Mouse (Mus musculus) MEL (cell line): ENCODE data around the gene Pygb. TPM values are rescaled to one million over a fixed set of nuclear protein-coding genes. Genes with fewer than 3 reads are reported as not detected.

ENCODE experiments used
- DNase-seq: peaks from one replicate; pipeline ENCODE4 v3.0.0; 2011; ENCODE audit warnings: low read depth, low spot score
- H3K27ac ChIP-seq: 2 replicates; pipeline ENCODE4 v1.5.1; 2012; ENCODE audit warnings: low read depth, mild to moderate bottlenecking, control low read depth, low read length, moderate library complexity; ENCODE audit not compliant: control insufficient read depth
- H3K27me3 ChIP-seq, 2 experiments: fragments of 150-350 bp in 1 of 2; sonication (generic) in 1 of 2; 2 replicates each; pipeline ENCODE4 v1.6.1; 2012; ENCODE audit warnings: low read length in 2 of 2, mild to moderate bottlenecking in 2 of 2, improper control_type of control experiment in 1 of 2, moderate library complexity in 1 of 2; ENCODE audit not compliant: insufficient read depth in 2 of 2, control insufficient read depth in 1 of 2
- H3K36me3 ChIP-seq, 2 experiments: 2 replicates each; pipeline ENCODE4 v1.6.1; 2012 to 2014; ENCODE audit warnings: low read length in 2 of 2, improper control_type of control experiment in 1 of 2, inconsistent platforms in 1 of 2, mild to moderate bottlenecking in 1 of 2; ENCODE audit not compliant: insufficient read depth in 2 of 2, control insufficient read depth in 1 of 2
- H3K4me1 ChIP-seq, 2 experiments: fragments of 150-350 bp in 1 of 2; sonication (generic) in 1 of 2; 2 replicates each; pipeline ENCODE4 v1.6.1; 2012; ENCODE audit warnings: low read length in 2 of 2, improper control_type of control experiment in 1 of 2, mild to moderate bottlenecking in 1 of 2; ENCODE audit not compliant: insufficient read depth in 2 of 2, control insufficient read depth in 1 of 2
- H3K4me3 ChIP-seq, 2 experiments: fragments of 150-350 bp in 1 of 2; sonication (generic) in 1 of 2; 2 replicates each; pipeline ENCODE4 v1.5.1; 2012; ENCODE audit warnings: low read depth in 2 of 2, low read length in 2 of 2, mild to moderate bottlenecking in 2 of 2, moderate library complexity in 2 of 2, control low read depth in 1 of 2, improper control_type of control experiment in 1 of 2; ENCODE audit not compliant: control insufficient read depth in 1 of 2, insufficient read depth in 1 of 2
- H3K79me2 ChIP-seq: 2 replicates; pipeline ENCODE4 v1.6.1; 2012; ENCODE audit warnings: mild to moderate bottlenecking, low read length, moderate library complexity; ENCODE audit not compliant: control insufficient read depth, poor library complexity, insufficient read depth
- H3K9ac ChIP-seq: 2 replicates; pipeline ENCODE4 v1.6.1; 2012; ENCODE audit warnings: low read depth, mild to moderate bottlenecking, control low read depth, low read length, moderate library complexity; ENCODE audit not compliant: control insufficient read depth, poor library complexity, severe bottlenecking
- H3K9me3 ChIP-seq: fragments of 150-350 bp; sonication (generic); replicated peaks from 2 replicates; pipeline ENCODE4 v1.6.1; 2012; ENCODE audit warnings: mild to moderate bottlenecking, low read length, improper control_type of control experiment, moderate library complexity; ENCODE audit not compliant: insufficient read depth
- CHD1 ChIP-seq: IDR thresholded peaks from 2 replicates; pipeline ENCODE4 v1.6.1; 2012; ENCODE audit warnings: low read depth, mild to moderate bottlenecking, inconsistent platforms, low read length, improper control_type of control experiment
- CHD2 ChIP-seq: IDR thresholded peaks from 2 replicates; pipeline ENCODE4 v1.6.1; 2011; ENCODE audit warnings: low read length, improper control_type of control experiment
- EP300 ChIP-seq, 2 experiments: IDR thresholded peaks; 2 replicates each; pipeline ENCODE4 v1.6.1; 2011; ENCODE audit warnings: improper control_type of control experiment in 2 of 2, low read length in 2 of 2, low read depth in 1 of 2, mild to moderate bottlenecking in 1 of 2
- ETS1 ChIP-seq: IDR thresholded peaks from 2 replicates; pipeline ENCODE4 v1.6.1; 2012; ENCODE audit warnings: low read depth, mild to moderate bottlenecking, inconsistent platforms, low read length, improper control_type of control experiment, moderate library complexity
- GABPA ChIP-seq: IDR thresholded peaks from 2 replicates; pipeline ENCODE4 v1.6.1; 2012; ENCODE audit warnings: low read depth, mild to moderate bottlenecking, inconsistent platforms, low read length, improper control_type of control experiment, moderate library complexity
- KAT2A ChIP-seq: conservative IDR thresholded peaks from 2 replicates; pipeline ENCODE4 v1.6.1; 2012; ENCODE audit warnings: low read depth, low read length, improper control_type of control experiment, inconsistent platforms
- MAFK ChIP-seq: IDR thresholded peaks from 2 replicates; pipeline ENCODE4 v1.6.1; 2011; ENCODE audit warnings: low read depth, mild to moderate bottlenecking, low read length, improper control_type of control experiment, borderline replicate concordance
- MAX ChIP-seq: IDR thresholded peaks from 2 replicates; pipeline ENCODE4 v1.6.1; 2011; ENCODE audit warnings: low read length, improper control_type of control experiment
- MEF2A ChIP-seq: IDR thresholded peaks from 2 replicates; pipeline ENCODE4 v1.6.1; 2014; ENCODE audit warnings: low read depth, mild to moderate bottlenecking, inconsistent platforms, low read length, improper control_type of control experiment; ENCODE audit not compliant: poor library complexity, insufficient replicate concordance, severe bottlenecking; ENCODE audit errors: extremely low read depth
- MXI1 ChIP-seq: IDR thresholded peaks from 2 replicates; pipeline ENCODE4 v1.6.1; 2011; ENCODE audit warnings: mild to moderate bottlenecking, low read depth, low read length, improper control_type of control experiment
- MYB ChIP-seq: IDR thresholded peaks from 2 replicates; pipeline ENCODE4 v1.6.1; 2011; ENCODE audit warnings: mild to moderate bottlenecking, low read depth, low read length, improper control_type of control experiment
- MYC ChIP-seq: IDR thresholded peaks from 2 replicates; pipeline ENCODE4 v1.6.1; 2011; ENCODE audit warnings: low read depth, mild to moderate bottlenecking, low read length, improper control_type of control experiment, moderate library complexity
- NRF1 ChIP-seq: IDR thresholded peaks from 2 replicates; pipeline ENCODE4 v1.6.1; 2014; ENCODE audit warnings: low read depth, mild to moderate bottlenecking, inconsistent platforms, low read length, improper control_type of control experiment, moderate library complexity; ENCODE audit not compliant: poor library complexity, insufficient read depth, severe bottlenecking
- POLR2AphosphoS2 ChIP-seq: IDR thresholded peaks from 2 replicates; pipeline ENCODE4 v1.6.1; 2011; ENCODE audit warnings: low read length, improper control_type of control experiment
- RAD21 ChIP-seq: IDR thresholded peaks from 2 replicates; pipeline ENCODE4 v1.6.1; 2011; ENCODE audit warnings: mild to moderate bottlenecking, low read depth, low read length, improper control_type of control experiment
- SIN3A ChIP-seq: IDR thresholded peaks from 2 replicates; pipeline ENCODE4 v1.6.1; 2012; ENCODE audit warnings: low read length, improper control_type of control experiment, inconsistent platforms
- TBP ChIP-seq: IDR thresholded peaks from 2 replicates; pipeline ENCODE4 v1.8.0; 2011; ENCODE audit warnings: low read depth, low read length, improper control_type of control experiment
- UBTF ChIP-seq: IDR thresholded peaks from 2 replicates; pipeline ENCODE4 v1.6.1; 2012; ENCODE audit warnings: low read depth, mild to moderate bottlenecking, inconsistent platforms, low read length, improper control_type of control experiment, moderate library complexity, borderline replicate concordance; ENCODE audit not compliant: insufficient read depth
- USF2 ChIP-seq, 2 experiments: IDR thresholded peaks; 2 replicates each; pipeline ENCODE4 v1.6.1; 2011 to 2012; ENCODE audit warnings: improper control_type of control experiment in 2 of 2, low read length in 2 of 2, borderline replicate concordance in 1 of 2, inconsistent platforms in 1 of 2, low read depth in 1 of 2, mild to moderate bottlenecking in 1 of 2; ENCODE audit not compliant: insufficient read depth in 1 of 2
- polyA plus RNA-seq, 2 experiments: library from polyadenylated mRNA; stranded (reverse) in 1 of 2; unstranded in 1 of 2; fragments of >175 nt in 1 of 2; fragments of >200 nt in 1 of 2; gene quantifications; 2 replicates each; pipeline versions ENCODE4 v1.2.1 to v1.2.4; 2012; ENCODE audit warnings: low replicate concordance in 2 of 2, low read depth in 1 of 2; ENCODE audit not compliant: insufficient read length in 2 of 2, insufficient read depth in 1 of 2, missing spikeins in 1 of 2
- total RNA-seq: library from RNA; depleted of rRNA; stranded (reverse); fragments of 300-350 nt; gene quantifications from 2 replicates; pipeline ENCODE4 v1.2.3, GENCODE M21; 2012

Gene Pygb
- total and polyA plus RNA-seq, 3 experiments = 19.0 to 26.5 TPM; not detected in 1

- Histone ChIP-seq H3K79me2 (no peaks in the 10 kb centered on the region), H3K36me3 (no peaks in the 10 kb centered on the region; a peak in 1 of 4 replicates), H3K9me3 (no peaks in the 10 kb centered on the region), H3K4me3 (no peak overlapping the region), H3K9ac (no peak overlapping the region), H3K27ac (no peak overlapping the region), H3K27me3 (no peaks in the 10 kb centered on the region), H3K4me1 (no peaks in the 10 kb centered on the region)
- DNase-seq = no peak
- TF ChIP-seq EP300 (IDR thresholded peaks at IDR 0.05; ENCODE audit: low read depth in 1 of 2, low read length in 2 of 2) = no peak
- no peak for TF ChIP-seq MYB
- no peak for TF ChIP-seq MXI1
- TF ChIP-seq MEF2A = no peak
- TF ChIP-seq CHD2 = no peak
- TF ChIP-seq SIN3A = no peak
- no peak for TF ChIP-seq MYC
Measured at GRCm38 (mm10) chr2:150861128-150861527, 74.6 kb downstream of the Pygb start.

- Histone ChIP-seq H3K4me1 (peaks cover 0 to 4% of the 10 kb centered on the region in 2 experiments; a peak in 3 of 4 replicates), H3K27ac (no peak overlapping the region), H3K9ac (no peak overlapping the region), H3K79me2 (no peaks in the 10 kb centered on the region), H3K9me3 (no peaks in the 10 kb centered on the region), H3K27me3 (no peaks in the 10 kb centered on the region), H3K4me3 (no peak overlapping the region), H3K36me3 (no peaks in the 10 kb centered on the region)
- TF ChIP-seq USF2 (IDR thresholded peaks at IDR 0.05; ENCODE audit: borderline replicate concordance in 1 of 2, insufficient read depth in 1 of 2, low read depth in 1 of 2, low read length in 2 of 2) = no peak
- no peak for TF ChIP-seq MAX
- DNase-seq = no peak
Measured at GRCm38 (mm10) chr2:150867021-150867420, 80.5 kb downstream of the Pygb start.

GRCm38 (mm10) chr2:150869446-150869845, 82.9 kb downstream of the Pygb start:
- TF ChIP-seq TBP (no peak), NRF1 (no peak), CHD2 (no peak), CHD1 (no peak), KAT2A (no peak), MAFK (no peak), ETS1 (no peak), GABPA (no peak), MEF2A (no peak), EP300 (IDR thresholded peaks at IDR 0.05; ENCODE audit: low read depth in 1 of 2, low read length in 2 of 2) (no peak), POLR2AphosphoS2 (no peak), RAD21 (no peak), UBTF (no peak)
- Histone ChIP-seq H3K79me2 (no peaks in the 10 kb centered on the region), H3K4me1 (peaks cover 0 to 4% of the 10 kb centered on the region in 2 experiments; a peak in 3 of 4 replicates), H3K27me3 (no peaks in the 10 kb centered on the region), H3K36me3 (no peaks in the 10 kb centered on the region), H3K4me3 (no peak overlapping the region), H3K9ac (no peak overlapping the region), H3K9me3 (no peaks in the 10 kb centered on the region), H3K27ac (no peak overlapping the region)
- peak; percentile 31 for DNase-seq
